Mouse (Mus musculus) cortical plate, adult 2 months (tissue): ENCODE results near the gene Spg20.

ENCODE experiments used
- CTCF ChIP-seq: fragments of 200-500 bp; IDR thresholded peaks from 2 replicates; pipeline ENCODE4 v1.5.1; 2011; ENCODE audit warnings: mild to moderate bottlenecking, control low read depth, low read length; ENCODE audit not compliant: insufficient read depth; ENCODE audit errors: extremely low read depth
- POLR2A ChIP-seq: fragments of 200-500 bp; IDR thresholded peaks from 2 replicates; pipeline ENCODE4 v1.6.1; 2011; ENCODE audit warnings: mild to moderate bottlenecking, low read length, control low read depth; ENCODE audit not compliant: insufficient read depth; ENCODE audit errors: extremely low read depth

- no peak for TF ChIP-seq CTCF
- no peak for TF ChIP-seq POLR2A
Measured at GRCm38 (mm10) chr3:55119275-55119898, 7.5 kb downstream of the Spg20 start.
